Mouse (Mus musculus) MN1 (cell line): ENCODE data around the gene Mtmr14.

Experiments used
- DNase-seq: peaks from one replicate; pipeline ENCODE4 v3.0.0-alpha.2; 2016; ENCODE audit warnings: low spot score

Gene Mtmr14

DNA sequence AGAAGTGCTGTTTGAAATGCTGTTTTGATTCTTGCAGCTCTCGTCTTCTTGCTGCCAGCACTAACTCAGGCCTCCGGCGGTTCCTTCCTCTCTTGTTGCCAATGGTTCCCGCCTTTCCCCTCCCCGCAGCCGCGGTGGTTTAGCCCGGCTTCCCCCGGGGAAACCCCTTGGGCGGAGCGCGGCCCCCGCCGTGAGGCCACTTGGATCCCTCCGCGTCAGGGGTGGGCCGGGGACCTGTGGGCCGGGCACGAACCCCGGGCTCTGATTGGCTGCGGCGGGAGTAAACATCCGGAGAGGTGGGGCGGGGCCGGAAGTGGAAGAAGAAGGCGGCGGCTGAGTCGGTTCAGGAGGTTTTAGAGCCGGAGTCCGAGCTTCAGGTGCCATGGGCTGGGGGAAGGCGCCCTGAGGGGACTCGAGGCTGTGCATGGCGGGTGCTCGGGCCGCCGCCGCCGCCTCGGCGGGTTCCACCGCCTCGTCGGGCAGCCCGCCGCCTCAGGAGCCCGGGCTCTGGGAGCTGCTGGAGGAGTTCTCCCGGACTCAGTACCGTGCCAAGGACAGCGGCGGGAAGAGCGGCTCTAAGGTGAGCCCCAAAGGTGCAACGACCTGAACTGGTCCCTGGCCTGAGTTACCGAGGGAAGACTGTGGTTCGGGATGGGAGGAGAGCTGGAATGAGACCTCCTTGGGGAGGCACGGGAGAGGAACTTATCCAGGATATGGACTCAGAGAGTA is at the start of gene Mtmr14:
Mtmr14 (plus strand) TSS at position 302 of the 729 bp plus-strand sequence.
- peak; percentile 98 for DNase-seq

DNA sequence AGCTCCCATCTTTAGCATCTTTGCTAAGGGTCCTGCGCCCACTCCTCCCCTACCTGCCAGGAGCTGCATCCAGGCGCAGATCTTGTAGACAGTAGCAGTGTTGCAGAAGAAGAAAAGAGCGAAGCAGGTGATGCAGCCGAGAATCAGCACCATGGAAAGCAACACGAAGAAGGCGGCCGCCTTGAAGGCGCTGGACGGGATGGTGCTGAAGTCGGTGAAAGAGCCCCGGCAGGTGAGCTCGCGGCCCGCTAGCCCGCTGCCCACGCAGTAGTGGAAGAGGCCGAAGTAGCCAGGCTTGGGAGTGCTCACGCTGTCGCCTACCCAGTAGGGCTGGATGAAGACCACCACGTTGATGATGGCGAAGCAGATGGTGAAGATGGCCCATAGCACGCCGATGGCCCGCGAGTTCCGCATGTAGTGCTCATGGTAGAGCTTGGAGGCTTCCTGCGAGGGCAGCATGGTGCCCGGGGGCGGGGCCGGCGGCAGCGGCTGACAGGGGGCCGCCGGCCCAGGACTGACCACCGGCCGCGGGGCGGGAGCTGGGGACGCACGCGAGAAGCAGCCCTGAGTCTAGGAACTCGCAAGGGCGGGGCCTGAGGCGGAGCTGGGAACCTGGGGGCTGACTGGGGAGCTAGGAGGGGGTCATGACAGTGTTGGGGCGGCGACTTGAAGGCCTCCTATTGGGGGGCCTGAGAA is 43.7 kb upstream of the Mtmr14 start:
- DNase-seq = no peak

DNA sequence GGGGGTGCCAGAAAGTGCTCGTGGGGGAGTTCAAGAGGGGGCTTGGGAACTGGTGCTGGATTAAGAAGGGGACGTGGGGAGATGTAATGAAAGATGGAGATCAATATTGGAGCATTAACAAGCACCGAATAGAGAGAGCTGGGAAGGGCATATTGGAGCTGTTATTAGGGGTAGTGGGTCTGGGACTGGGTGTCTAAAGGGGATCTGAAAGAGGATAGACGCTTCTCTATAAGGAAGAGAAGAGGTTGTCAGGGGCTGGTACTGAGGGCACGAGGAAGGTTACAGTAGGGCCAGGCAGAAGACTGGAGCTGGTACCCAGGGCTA is 43.2 kb upstream of the Mtmr14 start:
- DNase-seq = no peak

DNA sequence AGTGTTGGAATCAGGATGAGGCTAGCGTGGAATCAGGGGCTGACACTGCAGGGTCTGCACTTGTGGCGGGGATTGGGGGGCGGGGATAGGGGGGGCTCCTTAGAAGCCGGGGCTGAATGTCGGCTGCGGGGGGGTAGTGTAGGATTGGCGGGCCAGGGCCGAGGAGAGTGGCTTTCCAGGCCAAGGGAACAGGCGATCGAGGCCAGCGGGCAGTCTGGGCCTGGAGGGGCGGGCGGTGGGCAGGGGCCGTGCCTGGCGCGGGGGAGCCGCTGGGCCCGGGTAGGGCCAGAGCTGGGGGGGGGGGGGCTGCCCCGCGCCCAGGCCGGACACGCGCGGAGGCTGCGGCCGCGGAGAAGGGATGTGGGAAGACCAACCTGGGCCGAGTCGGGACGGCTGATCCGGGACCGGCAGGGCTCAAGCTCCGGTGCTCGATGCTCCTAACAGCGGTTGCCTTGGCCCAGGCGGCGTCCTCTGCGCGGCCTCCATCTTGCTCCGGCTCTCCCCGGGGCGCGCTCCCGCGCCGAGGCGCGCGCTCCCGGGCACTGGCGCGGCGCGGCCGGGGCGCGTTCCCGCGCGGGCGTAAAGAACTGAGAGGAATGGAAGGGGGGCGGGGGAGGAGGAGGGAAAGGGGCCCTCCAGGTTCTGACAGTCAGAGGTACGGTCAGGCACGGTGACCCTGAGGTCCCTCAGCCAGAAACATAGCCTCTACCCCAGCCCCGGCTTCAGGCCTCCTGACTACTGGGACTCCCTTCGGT is 42.6 kb upstream of the Mtmr14 start, which contains the start of gene Lhfpl4:
Lhfpl4 (minus strand) TSS at position 544 of the 755 bp plus-strand sequence.
- DNase-seq = peak; percentile 56

DNA sequence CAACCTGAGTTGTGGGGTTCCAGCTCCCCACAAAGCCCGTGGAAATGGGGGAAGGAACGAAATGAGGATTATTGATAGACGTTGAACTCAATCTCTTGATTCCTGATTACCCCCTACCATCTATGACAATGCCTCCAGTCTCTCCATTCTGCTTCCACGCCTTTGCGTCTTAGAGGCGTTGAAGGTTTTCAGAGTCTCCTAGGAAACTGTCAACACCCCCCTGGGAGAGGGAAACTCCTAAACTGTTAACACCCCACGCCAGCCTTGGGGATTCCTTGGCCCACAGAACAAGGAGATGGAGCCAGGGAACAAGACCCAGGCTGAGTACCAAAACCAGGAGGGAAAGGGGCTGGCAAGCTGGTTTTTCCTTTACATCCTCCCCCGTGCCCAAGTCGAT is 42.0 kb upstream of the Mtmr14 start:
- DNase-seq = no peak

DNA sequence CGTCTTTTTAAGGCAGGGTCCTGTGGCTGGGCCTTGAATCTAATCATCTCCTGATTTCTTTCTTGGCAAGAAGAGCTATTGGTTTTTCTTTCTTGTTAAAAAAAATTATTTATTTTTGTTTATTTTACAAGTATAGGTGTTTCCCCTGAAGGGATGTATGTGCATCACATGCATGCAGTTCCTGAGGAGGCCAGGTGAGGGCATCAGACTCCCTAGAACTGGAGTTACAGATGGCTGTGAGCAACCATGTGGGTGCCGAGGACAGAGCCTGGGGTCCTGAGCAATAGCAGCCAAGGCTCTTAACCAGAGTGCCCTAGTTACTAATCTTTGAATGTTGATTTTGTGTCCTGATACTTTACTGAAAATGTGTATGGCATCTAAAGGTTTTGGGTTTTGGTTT is 21.4 kb upstream of the Mtmr14 start:
- no peak for DNase-seq

DNA sequence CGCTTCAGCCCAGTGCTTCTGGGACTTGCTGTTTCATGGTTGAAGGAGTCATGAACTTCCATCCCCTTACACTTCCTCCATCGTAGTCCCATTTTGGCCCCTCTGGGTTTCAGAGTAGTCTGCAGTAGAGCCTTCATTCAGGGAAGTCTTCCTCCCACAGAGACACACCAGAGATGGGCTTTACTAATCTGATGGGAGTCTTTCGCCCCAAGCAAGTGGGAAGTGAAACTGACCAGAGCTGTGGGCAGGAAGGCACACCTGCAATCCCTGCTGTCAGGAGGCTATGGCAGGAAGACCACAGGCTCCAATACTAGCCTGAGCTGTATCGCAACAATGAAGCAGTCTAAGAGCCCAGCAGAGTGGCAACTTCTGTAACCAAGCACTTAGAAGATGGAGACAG is 11.8 kb upstream of the Mtmr14 start:
- no peak for DNase-seq

DNA sequence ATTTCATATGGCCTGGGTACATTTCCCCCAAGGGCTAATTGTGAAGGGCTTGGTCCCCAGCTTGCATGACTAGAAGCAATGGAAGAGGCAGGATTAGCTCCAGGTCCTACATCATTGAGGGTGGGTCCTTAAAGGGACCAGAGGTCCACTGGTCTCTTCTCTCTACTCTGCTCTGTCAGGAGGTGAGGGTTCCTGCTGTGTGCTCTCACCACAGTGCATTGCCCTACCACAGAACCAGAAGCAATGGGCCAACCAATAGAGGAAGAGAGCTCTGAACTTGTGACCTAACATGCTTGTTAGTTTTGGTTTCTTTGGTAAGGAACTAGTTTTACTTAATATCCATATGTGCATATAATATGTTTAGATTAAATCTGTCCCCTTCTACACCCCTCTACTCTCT is 10.9 kb upstream of the Mtmr14 start:
- DNase-seq = no peak

DNA sequence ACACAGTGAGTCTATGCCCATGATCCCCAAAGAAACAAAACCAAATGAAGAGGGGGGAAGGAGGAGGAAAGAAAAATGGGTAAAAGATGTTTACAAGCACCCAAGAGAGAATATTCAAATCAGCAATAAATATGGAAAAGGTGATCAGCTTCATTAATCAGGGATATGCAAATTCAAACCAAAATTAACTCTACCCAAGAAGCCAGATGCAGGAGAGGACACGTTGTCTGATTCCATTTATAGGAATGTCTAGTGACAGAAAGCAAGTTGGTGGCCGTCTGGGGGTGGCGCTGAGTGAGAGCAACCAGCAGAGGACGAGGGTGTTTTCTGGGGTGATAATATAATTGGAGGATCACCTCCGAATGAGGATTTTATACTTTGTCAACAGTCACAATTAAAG is 2.5 kb upstream of the Mtmr14 start:
- DNase-seq = no peak

DNA sequence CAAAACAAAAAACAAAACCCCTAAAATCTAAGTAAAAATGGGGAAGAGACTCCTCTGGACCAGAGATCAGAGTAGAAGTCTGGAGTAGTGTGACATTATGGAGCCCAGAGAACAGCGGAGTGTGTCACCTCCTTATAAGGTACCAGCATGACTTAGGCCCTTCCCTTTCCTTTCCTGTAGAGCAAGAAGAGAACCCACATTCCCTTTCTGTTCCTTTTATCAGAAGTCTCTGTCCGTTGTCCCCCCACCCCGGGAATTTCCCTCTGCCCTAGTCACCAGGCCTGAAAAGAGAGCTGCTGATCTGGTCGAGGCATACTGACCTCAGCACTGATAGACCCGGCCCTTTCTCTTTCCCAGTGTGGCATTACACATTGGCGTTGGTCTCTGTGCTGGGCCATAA is 799 bp downstream of the Mtmr14 start:
- peak; percentile 19 for DNase-seq

DNA sequence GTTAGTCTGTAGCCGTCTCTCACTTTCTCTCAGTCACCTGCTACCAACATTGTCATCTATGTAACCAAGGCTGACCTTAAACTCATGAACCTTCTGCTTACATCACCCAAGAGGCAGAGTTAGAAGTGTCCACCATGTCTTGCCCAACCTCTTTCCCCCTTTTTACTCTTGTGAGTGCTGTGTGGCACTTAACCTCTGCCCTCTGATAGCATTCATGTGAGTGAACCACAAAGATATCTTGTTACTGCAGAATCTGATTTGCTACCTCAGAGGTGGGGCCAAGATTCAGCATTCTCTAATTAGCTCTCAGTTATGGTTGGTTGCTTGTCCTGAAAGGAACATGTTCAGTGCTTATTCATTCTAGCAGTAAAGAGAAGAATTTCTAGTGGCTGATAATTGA is 5.1 kb downstream of the Mtmr14 start:
- DNase-seq = no peak

DNA sequence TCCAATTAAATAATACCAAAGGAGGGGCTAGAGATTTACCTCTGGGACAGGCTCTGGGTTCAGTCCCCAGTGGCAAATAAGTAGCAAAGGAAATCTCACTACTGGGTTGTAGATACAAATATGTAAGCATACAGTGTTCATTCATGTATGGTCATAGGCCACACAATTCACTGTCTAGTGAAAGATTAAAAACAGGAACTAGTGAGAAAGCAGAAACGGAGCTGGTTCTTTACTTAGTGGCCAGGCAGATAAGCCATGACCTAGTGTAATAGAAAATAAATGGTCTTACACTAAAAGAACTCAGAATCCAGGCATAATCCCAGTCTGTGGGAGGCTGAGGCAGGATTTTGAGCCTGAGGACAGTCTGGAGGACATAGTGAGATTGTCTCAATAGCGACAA is 7.9 kb downstream of the Mtmr14 start:
- DNase-seq = no peak

DNA sequence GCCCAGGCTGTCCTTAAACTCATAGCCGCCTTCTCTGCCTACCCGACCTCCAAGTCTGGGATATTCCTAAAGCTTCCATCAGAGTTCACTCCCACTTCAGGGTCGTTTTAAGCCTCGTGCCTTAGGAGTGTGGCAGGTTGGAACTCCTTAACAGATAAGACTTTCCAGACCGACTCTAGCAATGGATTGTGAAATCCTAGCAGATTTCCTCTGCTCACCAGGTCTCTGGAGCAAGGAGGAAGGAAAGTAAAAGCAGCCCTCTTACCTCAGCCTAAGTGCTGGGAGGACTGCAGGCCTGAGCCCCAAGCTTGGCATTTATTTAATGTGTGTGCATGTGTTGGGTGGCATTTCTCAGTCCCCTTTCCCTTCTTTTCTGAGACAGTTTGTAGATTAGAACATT is 13.1 kb downstream of the Mtmr14 start:
- no peak for DNase-seq

DNA sequence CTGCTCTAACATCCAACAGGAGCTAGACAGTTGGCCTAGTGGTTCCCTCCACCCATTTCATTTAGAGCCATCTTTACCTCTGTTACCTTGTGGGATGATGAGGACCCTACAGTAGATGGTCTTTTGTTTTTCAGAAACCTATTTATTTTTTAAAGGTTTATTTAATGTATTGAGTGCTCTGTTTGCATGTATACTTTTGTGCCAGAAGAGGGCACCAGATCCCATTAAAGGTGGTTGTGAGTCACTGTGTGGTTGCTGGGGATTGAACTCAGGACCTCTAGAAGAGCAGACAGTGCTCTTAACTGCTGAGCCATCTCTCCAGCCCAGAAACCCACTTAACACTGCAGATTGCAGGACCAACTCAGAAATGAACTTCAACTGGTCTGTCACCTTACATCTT is 14.3 kb downstream of the Mtmr14 start:
- DNase-seq = no peak

DNA sequence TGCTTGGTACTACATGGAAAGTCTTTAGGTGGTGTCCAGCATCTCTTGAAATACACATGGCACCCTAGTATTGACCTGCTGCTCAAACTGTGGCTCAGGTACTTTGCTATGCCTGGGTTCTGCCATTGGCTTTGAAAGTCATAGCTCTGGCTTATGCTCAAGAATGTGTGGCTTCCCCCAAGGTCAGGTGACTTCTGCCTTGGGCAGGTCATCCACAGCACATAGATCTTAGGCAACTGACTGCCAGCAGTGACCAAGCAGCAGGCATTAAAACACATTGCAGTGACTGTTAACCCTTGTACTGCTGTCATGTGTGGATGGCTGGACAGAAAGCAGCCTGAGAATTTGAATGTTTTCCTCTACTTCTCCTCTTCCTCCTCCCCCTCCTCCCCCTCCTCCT is 17.3 kb downstream of the Mtmr14 start:
- DNase-seq = no peak

DNA sequence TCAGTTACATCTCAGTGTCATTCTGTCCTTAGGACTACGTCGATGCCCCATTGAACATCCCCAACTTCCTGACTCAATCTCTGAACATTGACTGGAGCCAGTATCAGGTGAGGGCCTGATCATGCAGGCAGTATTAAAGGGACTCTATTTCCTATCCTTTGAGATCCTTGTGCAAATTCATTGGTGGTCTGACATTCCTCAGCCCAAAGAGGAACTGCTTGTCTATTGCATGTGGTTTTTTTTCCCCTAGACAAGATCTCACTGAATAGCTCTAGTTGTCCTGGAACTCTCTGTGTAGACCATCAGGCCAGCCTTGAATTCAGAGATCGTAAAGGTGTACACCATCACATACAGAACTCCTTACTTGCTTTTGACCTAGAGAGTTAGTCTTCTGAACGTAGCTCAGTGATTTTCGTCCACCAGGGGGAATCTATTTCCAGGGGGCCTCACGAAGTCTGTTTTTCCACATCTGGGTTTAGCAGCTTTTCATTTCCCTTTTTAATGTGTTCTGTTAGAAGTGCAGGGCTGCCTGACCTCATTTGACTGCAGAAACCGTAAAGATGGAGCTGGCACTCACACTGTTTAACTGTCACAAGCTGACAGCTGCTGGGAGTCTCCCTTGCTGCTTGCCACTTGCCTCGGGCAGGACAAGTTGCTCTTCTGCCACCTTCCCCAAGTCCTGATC is 23.7 kb downstream of the Mtmr14 start:
- no peak for DNase-seq

DNA sequence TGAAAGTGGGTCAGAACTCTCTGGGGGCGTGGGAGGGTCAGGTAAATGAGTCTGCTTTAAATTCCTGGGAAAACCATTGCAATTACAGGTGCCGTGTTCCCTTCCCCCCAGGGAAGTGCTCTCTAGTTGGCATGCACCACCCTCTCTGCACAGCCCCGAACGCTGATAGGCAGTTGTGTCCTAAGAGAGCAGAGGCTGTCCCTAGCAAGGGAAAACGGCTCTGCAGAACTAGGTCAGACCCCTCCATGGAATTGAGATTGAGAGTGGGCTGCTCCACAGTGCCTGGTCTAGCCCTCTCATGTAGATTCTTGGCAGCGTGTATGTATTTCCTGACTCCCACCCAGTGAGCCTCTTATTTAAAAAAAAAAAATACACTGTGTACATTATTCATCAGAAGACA is 25.9 kb downstream of the Mtmr14 start:
- DNase-seq = no peak

DNA sequence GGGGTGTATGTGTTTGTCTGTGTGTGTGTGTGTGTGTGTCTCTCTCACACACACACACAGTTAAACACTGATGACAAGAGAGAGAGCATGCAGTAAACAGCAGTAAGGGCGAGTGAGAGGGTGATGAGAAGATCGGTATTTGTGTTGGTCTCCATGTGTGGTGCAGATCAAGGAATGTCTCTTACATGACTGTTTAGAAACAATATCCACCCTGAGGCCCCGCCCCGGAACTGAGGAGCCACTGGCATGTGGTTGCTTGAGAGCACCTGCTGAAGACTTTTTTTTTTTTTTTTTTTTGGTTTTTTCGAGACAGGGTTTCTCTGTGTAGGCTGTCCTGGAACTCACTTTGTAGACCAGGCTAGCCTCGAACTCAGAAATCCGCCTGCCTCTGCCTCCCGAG is 26.8 kb downstream of the Mtmr14 start:
- DNase-seq = no peak

DNA sequence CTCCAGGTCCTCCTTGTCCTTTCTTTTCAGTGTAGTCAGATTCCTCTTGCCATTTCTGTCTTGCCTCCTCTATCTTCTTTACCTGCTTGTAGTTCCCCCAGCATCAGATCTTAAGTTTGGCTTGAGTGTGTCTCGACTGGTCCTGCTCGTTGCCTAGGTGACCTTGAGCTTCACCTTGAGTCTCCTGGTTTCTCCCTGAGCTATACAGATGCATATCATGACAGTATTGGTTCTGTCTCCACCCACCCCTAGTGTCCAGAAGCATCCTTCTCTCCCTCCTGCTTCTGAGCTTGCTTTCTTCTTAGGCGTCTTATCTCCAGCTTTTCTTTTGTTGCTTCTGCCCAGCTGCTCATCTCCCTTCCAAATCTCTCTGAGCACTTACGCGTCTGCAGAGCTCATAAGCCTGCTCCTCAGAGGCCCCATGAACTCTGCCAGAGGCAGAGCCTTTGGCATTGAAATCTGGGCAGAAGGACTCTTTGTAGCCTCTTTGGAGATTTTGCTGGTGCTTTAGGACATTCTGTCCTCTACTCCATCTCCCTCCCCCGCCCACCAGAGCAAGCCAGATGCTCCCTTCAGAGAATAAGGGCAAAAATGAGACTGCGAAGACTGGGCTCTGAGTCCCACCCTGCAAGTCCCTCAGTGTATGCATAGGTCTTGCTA is 29.5 kb downstream of the Mtmr14 start:
- no peak for DNase-seq

DNA sequence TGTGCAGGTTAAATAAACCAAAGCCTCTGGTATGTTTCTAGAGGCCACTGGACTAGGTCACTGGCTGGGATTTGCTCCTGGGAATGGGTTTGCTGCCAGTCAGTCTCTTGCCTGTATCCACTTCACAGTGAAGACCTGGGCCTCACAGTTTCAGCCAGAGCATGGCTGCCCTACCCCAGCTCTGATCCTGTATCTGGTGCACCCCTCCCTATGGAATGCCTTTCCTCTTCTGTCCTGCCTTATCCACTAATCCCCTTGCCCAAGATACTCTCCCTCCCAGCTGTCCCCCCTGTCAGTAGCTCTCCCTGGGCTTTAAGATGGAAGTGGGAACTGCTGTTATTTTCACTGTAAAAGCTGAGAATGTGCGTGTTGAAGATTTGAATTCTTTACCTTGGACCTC is 30.3 kb downstream of the Mtmr14 start:
- DNase-seq = no peak

DNA sequence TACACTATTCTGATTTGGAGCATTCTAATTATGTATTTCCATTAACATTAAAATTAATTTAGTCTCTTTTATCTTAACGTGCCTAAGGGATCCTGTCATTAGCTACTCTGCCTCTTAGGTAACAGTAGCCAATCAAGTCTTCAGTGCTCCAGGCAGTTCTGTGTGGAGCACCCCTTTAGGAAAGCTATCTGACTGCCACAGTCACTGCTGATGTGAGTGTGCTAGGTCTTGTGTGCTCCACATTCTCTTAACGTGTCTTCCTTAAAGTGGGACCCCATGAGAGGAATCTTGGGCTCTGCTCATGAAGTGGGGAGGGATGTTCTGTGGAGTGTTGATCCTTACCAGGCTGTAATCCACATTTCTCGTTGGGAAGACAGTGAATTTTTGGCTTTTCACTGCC is 34.7 kb downstream of the Mtmr14 start:
- no peak for DNase-seq

DNA sequence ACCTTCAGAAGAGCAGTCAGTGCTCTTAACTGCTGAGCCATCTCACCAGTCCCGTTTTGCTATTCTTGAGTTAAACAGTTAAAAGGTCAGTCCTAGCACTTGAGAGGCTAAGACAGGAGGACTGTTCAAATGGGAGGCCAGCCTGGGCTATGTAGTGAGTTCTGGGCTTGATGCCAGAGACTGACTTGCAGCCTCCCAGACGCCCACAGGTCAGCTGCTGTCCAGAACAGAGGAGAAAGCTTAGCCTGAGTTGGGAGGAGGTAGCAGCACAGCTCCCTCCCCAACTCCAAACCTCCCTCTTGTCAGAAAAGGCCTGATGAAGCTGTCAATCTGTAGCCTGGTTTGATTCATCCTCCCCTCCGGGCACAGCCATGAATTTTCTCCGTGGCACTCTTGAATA is 39.2 kb downstream of the Mtmr14 start:
- DNase-seq = peak; percentile 63
